Mouse (Mus musculus) embryonic facial prominence, embryonic 14.5 days (tissue): ENCODE measurements around the gene Gcc2. TPM values are rescaled to one million over a fixed set of nuclear protein-coding genes. Genes with fewer than 3 reads are reported as not detected.
A peak's percentile ranks its signal among the peaks of the same experiment; 100 is the strongest.
"Not testable (repeated sequence)": the region's sequence is repeated elsewhere in the genome, so short reads cannot be mapped to it uniquely, and the experiment has no call there.

Experiments used
- ATAC-seq: fragments of 200-750 bp; cut with Nextera tagmentation; 2 replicates; pipeline ENCODE4 v1.8.0; 2017; ENCODE audit warnings: low read depth, moderate number of reproducible peaks, moderate TSS enrichment
- DNase-seq: peaks from one replicate; pipeline ENCODE4 v3.0.0-alpha.2; 2015; ENCODE audit warnings: low spot score
- H3K27ac ChIP-seq: fragments of 300-500 bp; sonication (generic); replicated peaks from 2 replicates; pipeline ENCODE4 v1.5.1; 2014; ENCODE audit warnings: low read depth, mild to moderate bottlenecking, low read length, moderate library complexity
- H3K27me3 ChIP-seq: fragments of 300-500 bp; sonication (generic); replicated peaks from 2 replicates; pipeline ENCODE4 v1.6.1; 2014; ENCODE audit warnings: low read length; ENCODE audit not compliant: control insufficient read depth, insufficient read depth
- H3K36me3 ChIP-seq: fragments of 300-500 bp; sonication (generic); 2 replicates; pipeline ENCODE4 v1.6.1; 2014; ENCODE audit warnings: low read length, mixed read lengths; ENCODE audit not compliant: control insufficient read depth, insufficient read depth
- H3K4me1 ChIP-seq: fragments of 300-500 bp; sonication (generic); 2 replicates; pipeline ENCODE4 v1.6.1; 2014; ENCODE audit warnings: antibody characterized with exemption, low read length; ENCODE audit not compliant: control insufficient read depth, insufficient read depth
- H3K4me2 ChIP-seq: fragments of 300-500 bp; sonication (generic); 2 replicates; pipeline ENCODE4 v1.6.1; 2014; ENCODE audit warnings: low read depth, mild to moderate bottlenecking, low read length, moderate library complexity, mixed read lengths
- H3K4me3 ChIP-seq: fragments of 300-500 bp; sonication (generic); 2 replicates; pipeline ENCODE4 v1.5.1; 2014; ENCODE audit warnings: low read depth, mild to moderate bottlenecking, low read length
- H3K9ac ChIP-seq: fragments of 300-500 bp; sonication (generic); 2 replicates; pipeline ENCODE4 v1.6.1; 2014; ENCODE audit warnings: low read depth, mild to moderate bottlenecking, low read length, moderate library complexity, mixed read lengths
- H3K9me3 ChIP-seq: fragments of 300-500 bp; sonication (generic); 2 replicates; pipeline ENCODE4 v1.6.1; 2016; ENCODE audit warnings: low read length; ENCODE audit not compliant: control insufficient read depth
- WGBS: fragments of 180-500 bp; shearing (Covaris S2); extraction: QIAGEN DNeasy Blood & Tissue Kit; methylation state at CpG from one replicate; pipeline ENCODE4 v1.1.7; 2014; 5-methylcytosine and 5-hydroxymethylcytosine counted together
- polyA plus RNA-seq: library from polyadenylated mRNA; unstranded; fragments of >200 nt; fragmentation: Nextera tagmentation; extraction: Ambion mirVana; gene quantifications from 2 replicates; pipeline ENCODE4 v1.2.1, GENCODE M21; 2014

The Gcc2 gene
- polyA plus RNA-seq, 1 experiment from 2014 or later: 44.5 TPM

GRCm38 (mm10) chr10:58214934-58215333 lies 40.4 kb upstream of the Gcc2 start:
- DNase-seq (no peak), ATAC-seq (no peak)
- Histone ChIP-seq H3K9ac (no peak overlapping the region), H3K36me3 (no peaks in the 10 kb centered on the region), H3K4me2 (no peak overlapping the region), H3K9me3 (peaks cover 8% of the 10 kb centered on the region; the same call in 1 of the 2 replicates), H3K27me3 (no peaks in the 10 kb centered on the region), H3K27ac (no peak overlapping the region), H3K4me1 (no peaks in the 10 kb centered on the region), H3K4me3 (no peak overlapping the region)
- 81% methylated on average over 5 of the region's 5 CpGs for WGBS

DNA sequence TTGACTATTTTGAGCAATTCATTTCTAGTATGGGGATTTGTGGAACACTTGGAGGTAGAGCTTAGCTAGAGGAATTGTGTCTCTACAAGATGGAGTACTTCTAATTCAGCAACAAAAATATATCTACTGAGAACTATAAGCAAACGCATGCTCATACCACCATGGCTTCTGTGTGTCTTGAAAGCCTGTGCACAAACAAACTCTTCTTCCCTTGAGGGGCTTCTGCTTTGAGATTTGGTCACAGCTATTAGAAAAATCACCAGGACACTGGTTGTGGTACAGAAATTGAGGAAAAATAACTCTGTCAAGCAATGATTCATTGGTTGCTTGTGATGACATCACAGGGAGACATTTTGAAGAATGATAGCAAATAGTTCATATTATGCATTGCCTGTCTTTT lies 39.9 kb upstream of the Gcc2 start:
- no peak overlapping the region for H3K4me2 ChIP-seq
- ATAC-seq: no peak
- H3K4me3 ChIP-seq: no peak overlapping the region
- no peak for DNase-seq
- peaks cover 8% of the 10 kb centered on the region; the same call in 1 of the 2 replicates for H3K9me3 ChIP-seq
- H3K9ac ChIP-seq: no peak overlapping the region
- WGBS: 77% methylated on average over 1 of the region's 1 CpGs
- H3K27me3 ChIP-seq: no peaks in the 10 kb centered on the region
- no peaks in the 10 kb centered on the region for H3K36me3 ChIP-seq
- no peaks in the 10 kb centered on the region for H3K4me1 ChIP-seq
- no peak overlapping the region for H3K27ac ChIP-seq

GRCm38 (mm10) chr10:58217366-58217765 lies 37.9 kb upstream of the Gcc2 start:
- ATAC-seq: no peak
- Histone ChIP-seq H3K27me3 (no peaks in the 10 kb centered on the region), H3K36me3 (no peaks in the 10 kb centered on the region), H3K4me1 (no peaks in the 10 kb centered on the region), H3K4me3 (no peak overlapping the region), H3K9ac (no peak overlapping the region), H3K4me2 (no peak overlapping the region), H3K27ac (no peak overlapping the region), H3K9me3 (peaks cover 1% of the 10 kb centered on the region; the same call in 1 of the 2 replicates)
- DNase-seq: no peak
- WGBS: 83% methylated on average over 3 of the region's 3 CpGs

DNA sequence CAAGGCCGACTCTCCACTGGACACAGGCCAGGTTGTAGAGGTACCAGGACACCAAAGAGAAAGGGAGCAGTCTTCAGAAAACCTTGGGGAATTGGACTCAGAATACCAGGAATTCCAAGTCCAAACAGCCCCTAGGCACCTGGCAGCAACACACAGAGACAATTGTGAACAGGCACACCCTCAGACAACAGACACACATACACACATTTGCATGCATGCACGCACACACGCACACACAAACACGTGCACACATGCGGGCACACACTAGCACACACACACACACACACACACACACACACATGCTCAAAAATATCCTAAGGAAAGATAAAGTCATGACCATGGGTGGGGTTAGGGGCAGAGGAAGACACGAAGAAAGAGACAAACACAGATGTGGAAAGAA lies 34.6 kb upstream of the Gcc2 start:
- H3K4me1 ChIP-seq: no peaks in the 10 kb centered on the region
- WGBS: 81% methylated on average over 6 of the region's 6 CpGs
- H3K27me3 ChIP-seq: no peaks in the 10 kb centered on the region
- H3K27ac ChIP-seq: no peak overlapping the region
- no peaks in the 10 kb centered on the region for H3K9me3 ChIP-seq
- no peak overlapping the region for H3K4me3 ChIP-seq
- no peak overlapping the region for H3K9ac ChIP-seq
- no peaks in the 10 kb centered on the region for H3K36me3 ChIP-seq
- H3K4me2 ChIP-seq: no peak overlapping the region
- ATAC-seq (no peak), DNase-seq (peak; percentile 19)

DNA sequence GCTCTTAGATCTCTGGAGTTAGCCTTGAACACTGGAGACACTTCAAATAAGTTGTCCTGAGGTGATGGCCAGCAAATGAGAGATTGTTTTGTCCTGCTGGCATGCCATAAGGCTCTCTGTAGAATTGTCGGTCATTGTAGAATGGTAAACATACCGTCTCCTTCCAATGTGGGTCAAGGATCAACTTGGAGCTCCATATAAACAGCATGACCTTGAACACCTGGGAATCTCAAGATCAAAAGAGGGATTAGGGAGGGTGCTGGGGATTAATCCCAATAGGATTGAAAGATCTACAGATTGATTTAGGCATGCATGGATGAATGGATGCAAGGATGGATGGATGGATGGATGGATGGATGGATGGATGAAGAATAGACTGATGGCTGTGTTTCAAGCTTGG lies 33.7 kb upstream of the Gcc2 start:
- WGBS: 89% methylated on average over 2 of the region's 2 CpGs
- H3K4me1 ChIP-seq, DNase-seq, H3K27me3 ChIP-seq, H3K4me2 ChIP-seq, ATAC-seq, H3K9me3 ChIP-seq, H3K36me3 ChIP-seq, H3K27ac ChIP-seq, H3K4me3 ChIP-seq, H3K9ac ChIP-seq: not testable (repeated sequence)

GRCm38 (mm10) chr10:58223161-58223560 lies 32.1 kb upstream of the Gcc2 start:
- H3K4me2 ChIP-seq, ATAC-seq, H3K27me3 ChIP-seq, H3K9ac ChIP-seq, H3K36me3 ChIP-seq, H3K27ac ChIP-seq, H3K4me3 ChIP-seq, H3K4me1 ChIP-seq, H3K9me3 ChIP-seq, DNase-seq: not testable (repeated sequence)
- 88% methylated on average over 2 of the region's 6 CpGs for WGBS

- WGBS: 84% methylated on average over 26 of the region's 31 CpGs
- H3K4me1 ChIP-seq, H3K27ac ChIP-seq, H3K9me3 ChIP-seq, H3K36me3 ChIP-seq, H3K27me3 ChIP-seq, ATAC-seq, H3K9ac ChIP-seq, H3K4me3 ChIP-seq, H3K4me2 ChIP-seq: not testable (repeated sequence)
- peak; percentile 39 for DNase-seq
Measured at GRCm38 (mm10) chr10:58223972-58224805, 31.1 kb upstream of the Gcc2 start.

GRCm38 (mm10) chr10:58224827-58225785 lies 30.2 kb upstream of the Gcc2 start, which contains the start of gene AW822073:
TSS of gene AW822073 (minus strand) at chr10:58224930.
- WGBS: 82% methylated on average over 16 of the region's 18 CpGs
- DNase-seq: peak; percentile 35
- not testable (repeated sequence) for H3K36me3 ChIP-seq, H3K27me3 ChIP-seq, H3K4me1 ChIP-seq, H3K4me3 ChIP-seq, H3K9ac ChIP-seq, H3K4me2 ChIP-seq, H3K9me3 ChIP-seq, ATAC-seq, H3K27ac ChIP-seq
